Mouse (Mus musculus): ENCODE measurements at regions not wholly inside any gene's neighbourhood (a gene's known extent, or its start where the extent isn't known, plus 50 kb on each side); places are given as distances from the start of the nearest gene placed in this dataset.
A peak's percentile ranks its signal among the peaks of the same experiment; 100 is the strongest.

- Histone ChIP-seq H3K27ac (ENCODE audit: low read length) (peak overlapping the region; percentile 82), H3K4me3 (ENCODE audit: low read length) (no peak overlapping the region), H3K36me3 (ENCODE audit: control insufficient read depth, insufficient read depth, low read length) (no peaks in the 10 kb centered on the region), H3K4me2 (ENCODE audit: low read depth, low read length) (no peak overlapping the region), H3K9ac (ENCODE audit: low read length) (no peak overlapping the region), H3K9me3 (ENCODE audit: control insufficient read depth, low read length) (no peaks in the 10 kb centered on the region), H3K4me1 (replicated peaks; ENCODE audit: control insufficient read depth, insufficient read depth, low read length) (no peaks in the 10 kb centered on the region), H3K27me3 (ENCODE audit: control insufficient read depth, insufficient read depth, low read depth, low read length) (no peaks in the 10 kb centered on the region)
- WGBS, result 47% methylated on average over 6 of the region's 6 CpGs
- ATAC-seq (ENCODE audit: low read depth), result peak; percentile 84
Observed at GRCm38 (mm10) chrX:150903576-150904224, 89.6 kb upstream of the Maged2 start.

- no peaks in the 10 kb centered on the region for H3K4me1 ChIP-seq (replicated peaks; ENCODE audit: control insufficient read depth, insufficient read depth, low read length)
- no peaks in the 10 kb centered on the region for H3K27me3 ChIP-seq (ENCODE audit: control insufficient read depth, insufficient read depth, low read depth, low read length)
- 43% methylated on average over 5 of the region's 5 CpGs for WGBS
- H3K36me3 ChIP-seq (ENCODE audit: control insufficient read depth, insufficient read depth, low read length), result no peaks in the 10 kb centered on the region
- no peak overlapping the region for H3K4me2 ChIP-seq (ENCODE audit: low read depth, low read length)
- peak; percentile 94 for ATAC-seq (ENCODE audit: low read depth)
- no peak overlapping the region for H3K9ac ChIP-seq (ENCODE audit: low read length)
- H3K4me3 ChIP-seq (ENCODE audit: low read length), result no peak overlapping the region
- no peaks in the 10 kb centered on the region for H3K9me3 ChIP-seq (ENCODE audit: control insufficient read depth, low read length)
- H3K27ac ChIP-seq (ENCODE audit: low read length), result peak overlapping the region; percentile 50
Observed at GRCm38 (mm10) chrX:150902862-150903261, 88.7 kb upstream of the Maged2 start.
